Mouse (Mus musculus) layer of hippocampus, adult 18-20 months (tissue): Measurements from ENCODE around the gene Cdc7. TPM values are rescaled to one million over a fixed set of nuclear protein-coding genes. Genes with fewer than 3 reads are reported as not detected.
"Not testable (repeated sequence)": the region's sequence is repeated elsewhere in the genome, so short reads cannot be mapped to it uniquely, and the experiment has no call there.

ENCODE experiments used
- DNase-seq, 2 experiments: peaks; one replicate each; pipeline ENCODE4 v3.0.0; 2022; ENCODE audit warnings: low spot score in 2 of 2
- long read RNA-seq: library from polyadenylated mRNA; stranded (forward); transcript quantifications from one replicate; pipeline ENCODE4 v2.0.0, GENCODE M21; 2021
- total RNA-seq, 2 experiments: library from RNA; stranded (reverse); gene quantifications; 2 replicates each; pipeline ENCODE4 v1.2.3; 2021

Gene Cdc7
- total RNA-seq: 10 to 100 TPM; 13.5 to 17.3 TPM
- long read RNA-seq, transcript Cdc7-201 (12 exons, 2,961 nt): major isoform, 7 of 33 reads
- long read RNA-seq, partial matches to known transcripts: 8 of 33 reads
- long read RNA-seq, other reads (novel, unspliced or antisense): 12 of 33 reads

DNA sequence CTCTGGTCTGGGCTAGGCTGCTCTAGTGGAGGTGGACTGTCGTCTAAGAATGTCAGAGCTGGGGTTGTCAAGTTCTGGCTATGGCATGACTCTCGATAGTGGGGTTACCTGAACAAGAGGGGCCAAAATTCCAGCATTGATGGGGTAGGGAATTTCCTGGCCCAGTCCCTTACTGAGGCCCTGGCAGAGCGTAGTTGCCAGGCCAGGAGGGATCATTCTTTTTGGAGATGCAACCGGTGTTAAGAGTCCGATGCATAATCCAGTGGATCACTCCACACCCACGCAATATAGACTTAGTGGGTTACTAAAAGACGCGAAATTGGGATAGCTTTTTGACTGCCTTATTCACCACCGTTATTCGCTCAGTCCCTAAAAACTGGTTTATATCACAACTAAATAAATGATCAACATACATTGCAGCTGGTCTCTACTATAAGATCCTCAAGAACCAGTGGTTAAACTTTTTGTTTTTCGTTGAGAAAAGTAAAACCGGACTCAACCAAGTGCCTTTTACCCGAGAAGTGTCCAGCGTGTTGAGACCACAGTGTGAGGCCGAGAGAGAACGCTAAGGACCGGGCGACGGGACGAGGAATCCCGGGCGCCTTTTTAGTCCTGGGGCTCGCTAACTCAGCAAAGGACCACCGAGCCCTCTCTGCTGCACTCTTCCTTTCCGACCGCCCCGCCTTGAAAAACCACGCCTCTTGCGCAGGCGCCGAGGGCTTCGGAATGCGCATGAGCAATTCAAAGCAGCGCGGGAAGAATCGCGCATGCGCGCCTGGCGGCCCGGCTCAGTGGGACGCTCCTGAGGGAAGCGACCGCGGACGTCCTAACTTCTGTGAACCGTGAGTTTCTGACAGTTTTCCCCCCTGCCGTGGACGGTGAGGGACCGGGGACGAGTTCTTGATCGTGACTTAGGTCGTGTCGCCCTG, at the start of gene Cdc7:
Cdc7 (plus strand) TSS at position 739 of the 929 bp plus-strand sequence.
- DNase-seq: peak; percentile 85 to 94

- DNase-seq: no peak
Measured at GRCm38 (mm10) chr5:106919315-106919714, 44.8 kb upstream of the Cdc7 start.

- peak; percentile 56 to 75 for DNase-seq
Measured at GRCm38 (mm10) chr5:106925488-106926368, 38.4 kb upstream of the Cdc7 start, which contains the start of gene Hfm1. TSS of gene Hfm1 (minus strand) at chr5:106926321.

DNA sequence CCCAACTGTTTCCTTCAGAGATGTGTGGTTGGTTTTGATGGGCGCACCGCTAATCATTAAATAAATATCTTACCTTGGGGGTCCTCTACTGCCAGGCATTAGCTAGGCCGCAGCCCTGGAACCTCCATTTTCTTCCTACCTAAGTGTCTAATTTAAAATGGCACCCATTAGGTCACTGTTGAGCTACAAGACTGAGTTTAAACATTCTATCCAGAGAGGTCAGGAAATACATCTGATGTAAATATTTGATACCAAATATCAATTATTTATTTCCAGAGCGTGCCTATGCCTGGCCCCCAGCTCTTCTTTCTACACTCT, 37.8 kb upstream of the Cdc7 start:
- DNase-seq: peak in 1 of 2 experiments; percentile 13

GRCm38 (mm10) chr5:106927996-106928395, 36.1 kb upstream of the Cdc7 start:
- DNase-seq: no peak

DNA sequence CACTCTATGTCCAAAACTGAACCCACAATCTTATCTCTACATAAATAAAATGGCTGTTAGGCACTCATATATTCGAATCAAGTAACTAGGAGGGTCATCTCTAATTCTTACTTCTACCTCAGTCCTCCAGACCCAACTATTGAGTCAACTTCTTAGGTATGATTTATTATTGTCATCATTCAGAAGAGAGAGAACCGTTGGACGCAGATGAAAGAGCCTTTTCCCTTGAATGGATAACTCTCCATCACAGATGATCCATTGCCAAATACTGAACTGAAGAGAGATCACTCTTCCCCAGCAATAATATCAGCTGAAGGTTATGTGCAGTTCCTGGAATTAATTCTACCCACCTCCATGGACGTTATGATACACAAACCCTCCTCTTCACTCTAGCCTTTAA, 17.8 kb upstream of the Cdc7 start:
- no peak for DNase-seq

DNA sequence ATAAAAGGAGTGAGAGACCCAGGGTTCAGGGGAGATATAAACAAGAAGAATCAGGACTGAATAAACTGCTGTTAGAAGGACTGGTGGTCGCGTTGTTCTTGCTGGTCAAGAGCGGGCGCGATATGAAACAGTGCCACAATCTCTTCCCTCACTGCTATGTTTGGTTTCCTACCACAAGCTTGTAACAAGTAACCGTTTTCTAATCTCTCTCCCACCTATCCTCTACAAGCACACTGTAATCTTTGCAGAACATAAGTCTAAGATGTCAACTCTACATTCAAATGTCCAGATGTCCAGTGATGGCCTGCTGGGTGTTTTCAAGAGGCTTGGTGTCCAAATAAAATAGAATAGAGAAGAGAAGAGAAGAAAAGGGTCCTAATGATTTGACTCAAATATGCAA, 15.4 kb upstream of the Cdc7 start:
- DNase-seq: no peak

DNA sequence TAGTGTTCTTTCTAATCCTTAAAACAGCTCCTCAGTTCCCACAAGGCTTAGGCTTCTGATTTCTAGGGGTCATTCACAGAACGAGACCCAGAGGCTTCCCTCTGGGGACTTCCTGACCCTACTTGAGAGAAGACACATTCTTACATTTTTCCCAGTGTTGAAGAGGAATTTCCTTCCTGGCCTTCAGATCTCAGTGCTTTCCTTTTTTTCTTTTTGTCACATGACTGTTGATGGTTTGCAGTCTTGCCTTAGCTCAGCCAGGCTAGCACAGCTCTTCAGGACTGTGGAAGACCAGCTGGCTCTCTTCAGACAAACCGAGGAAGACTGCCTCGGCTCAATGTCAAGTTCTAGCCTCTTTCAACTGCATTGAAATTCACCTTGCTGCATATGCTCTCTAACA, 7.7 kb upstream of the Cdc7 start:
- no peak for DNase-seq

- no peak for DNase-seq
Measured at GRCm38 (mm10) chr5:106959031-106959430, 5.1 kb upstream of the Cdc7 start.

- no peak for DNase-seq
Measured at GRCm38 (mm10) chr5:106960451-106960850, 3.7 kb upstream of the Cdc7 start.

DNA sequence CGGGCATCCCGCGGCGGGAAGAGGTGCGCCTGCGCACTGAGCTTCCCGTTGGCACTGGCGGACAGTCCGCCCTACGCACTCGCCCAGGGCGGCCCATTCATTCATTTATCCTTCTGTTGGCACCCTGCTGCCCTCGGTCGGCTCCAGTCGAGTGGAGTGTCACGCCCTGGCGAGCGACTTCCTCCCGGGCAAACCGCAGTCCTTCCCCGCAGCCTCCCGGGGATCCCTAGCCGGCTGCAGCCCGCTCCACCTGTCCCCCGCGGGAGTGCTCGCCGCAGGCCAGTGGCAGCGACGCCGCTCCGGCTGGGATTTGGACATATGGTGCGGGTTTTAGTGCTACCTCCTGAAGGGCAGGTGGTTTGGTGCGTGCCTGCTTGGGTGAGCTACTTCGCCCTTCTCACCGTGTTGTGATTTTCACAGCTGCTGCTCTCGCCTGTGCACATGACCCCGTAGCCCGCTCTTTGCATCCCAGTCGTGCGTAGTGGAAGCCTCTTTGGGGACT, 442 bp downstream of the Cdc7 start:
- DNase-seq: no peak

DNA sequence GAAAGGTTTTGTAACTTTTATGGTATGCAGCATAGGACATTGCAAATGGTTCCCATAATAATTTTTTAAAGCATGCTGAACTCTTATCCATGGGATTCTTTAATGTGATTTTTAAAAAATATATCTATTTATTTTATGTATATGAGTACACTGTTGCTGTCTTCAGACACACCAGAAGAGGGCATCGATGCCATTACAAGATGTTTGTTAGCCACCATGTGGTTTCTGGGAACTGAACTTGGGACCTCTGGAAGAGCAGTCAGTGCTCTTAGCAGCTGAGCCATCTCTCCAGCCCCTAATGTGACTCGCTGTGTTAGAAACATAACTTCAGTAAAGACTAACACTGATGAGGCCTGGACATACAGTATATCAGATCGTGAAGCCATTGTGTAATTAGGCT, 2.3 kb downstream of the Cdc7 start:
- DNase-seq: no peak

- DNase-seq: no peak
Measured at GRCm38 (mm10) chr5:106967578-106967977, 3.5 kb downstream of the Cdc7 start.

GRCm38 (mm10) chr5:106973883-106974282, 9.8 kb downstream of the Cdc7 start:
- DNase-seq: no peak

DNA sequence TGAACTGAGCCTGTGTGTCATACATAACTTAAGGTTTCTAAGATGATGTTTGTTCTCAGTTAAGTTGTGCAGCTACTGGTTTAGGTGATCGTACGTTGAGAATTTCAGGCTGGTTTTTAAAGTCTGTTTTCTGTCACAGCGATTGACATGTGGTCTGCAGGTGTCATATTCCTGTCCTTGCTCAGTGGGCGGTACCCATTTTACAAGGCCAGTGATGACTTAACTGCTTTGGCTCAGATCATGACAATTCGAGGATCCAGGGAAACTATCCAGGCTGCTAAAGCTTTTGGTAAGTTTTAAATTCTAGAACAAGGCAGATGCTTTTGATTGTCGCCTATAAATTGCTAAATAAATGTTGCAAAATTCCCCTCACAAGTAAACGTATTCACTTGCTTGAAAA, 15.0 kb downstream of the Cdc7 start:
- DNase-seq: no peak

DNA sequence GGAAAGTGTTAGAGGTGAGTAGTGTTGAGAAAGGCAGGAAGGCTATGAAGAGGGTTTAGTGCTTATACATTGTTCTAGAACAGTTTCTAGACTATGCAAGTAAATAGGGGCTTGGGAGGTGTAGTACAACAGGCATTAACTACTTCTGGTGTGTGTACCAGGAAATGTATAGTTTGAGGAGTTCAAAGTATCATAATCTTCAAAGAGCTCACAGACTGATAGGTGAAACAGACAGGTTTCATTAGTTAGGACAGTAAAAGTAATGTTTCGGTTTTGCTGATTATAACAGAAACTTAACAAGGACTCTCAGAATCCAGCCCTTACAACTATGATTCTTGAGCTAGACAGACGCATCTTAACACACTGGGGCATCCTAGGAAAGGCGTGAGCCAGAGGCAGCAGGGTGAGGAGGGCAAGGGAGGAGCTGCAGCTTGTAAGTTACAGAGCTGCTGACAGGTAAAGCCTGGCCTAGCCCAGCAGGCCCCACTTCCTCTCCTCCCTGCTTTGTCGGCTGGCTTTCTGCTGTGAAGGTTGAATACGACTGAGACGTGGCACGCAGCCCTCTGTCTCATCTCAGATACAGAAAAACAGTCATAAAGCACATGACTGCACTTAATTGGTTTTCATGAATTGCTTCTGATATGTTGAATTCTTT, 18.3 kb downstream of the Cdc7 start:
- no peak for DNase-seq

DNA sequence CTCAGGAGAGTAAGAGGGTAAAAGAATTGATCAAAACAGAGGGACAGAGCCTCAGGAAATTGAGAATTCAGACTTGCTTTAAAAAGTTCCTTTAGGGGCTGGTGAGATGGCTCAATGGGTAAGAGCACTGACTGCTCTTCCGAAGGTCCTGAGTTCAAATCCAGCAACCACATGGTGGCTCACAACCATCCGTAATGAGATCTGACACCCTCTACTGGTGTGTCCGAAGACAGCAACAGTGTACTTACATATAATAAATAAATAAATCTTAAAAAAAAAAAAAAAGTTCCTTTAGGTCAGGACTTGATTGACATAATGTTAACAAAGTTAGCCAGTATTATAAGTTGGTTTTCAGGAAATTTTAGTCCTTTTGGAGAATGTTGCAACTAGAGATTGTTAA, 20.8 kb downstream of the Cdc7 start:
- not testable (repeated sequence) for DNase-seq

DNA sequence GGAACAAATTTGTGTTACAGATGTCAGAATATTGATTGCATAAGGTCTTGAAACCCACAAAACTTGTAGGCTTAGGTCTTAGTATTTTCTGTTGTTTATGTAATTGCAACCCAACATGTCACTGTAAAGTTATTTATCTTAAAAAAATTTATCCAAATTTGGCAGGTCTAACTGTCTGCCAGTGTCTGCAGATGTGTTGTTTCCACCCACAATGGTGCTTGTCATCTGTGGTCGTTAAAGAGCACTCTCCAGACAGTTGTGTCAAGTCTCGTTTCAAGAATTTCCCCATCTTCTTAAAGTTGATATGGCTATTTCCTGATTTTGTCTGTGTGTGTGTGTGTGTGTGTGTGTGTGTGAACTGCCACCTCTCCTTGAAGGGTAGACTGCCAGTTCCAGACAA, 21.5 kb downstream of the Cdc7 start:
- DNase-seq: no peak

GRCm38 (mm10) chr5:106989181-106989580, 25.1 kb downstream of the Cdc7 start:
- no peak for DNase-seq

DNA sequence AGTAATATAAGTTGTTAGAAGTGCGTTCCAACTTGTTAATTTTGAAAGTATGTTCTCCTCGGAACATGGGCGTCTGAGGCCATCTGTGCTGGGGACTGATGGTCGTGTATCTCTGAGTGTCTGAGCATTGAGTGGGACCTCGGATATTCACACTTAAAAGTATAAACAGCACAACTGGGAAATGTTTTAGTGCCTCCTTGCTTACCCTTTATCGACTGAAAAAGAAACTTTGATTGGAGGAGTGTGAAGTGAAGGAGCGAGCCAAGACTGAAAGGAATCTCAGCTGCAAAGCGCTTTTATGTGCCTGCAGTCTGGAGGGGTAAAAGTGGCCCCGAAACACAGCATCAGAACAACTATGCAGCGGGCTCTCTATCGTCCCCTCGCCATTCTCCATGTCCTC, 25.7 kb downstream of the Cdc7 start:
- peak in 1 of 2 experiments; percentile 19 for DNase-seq
